Mouse (Mus musculus) lung, postnatal 10 days (tissue): ENCODE data around the gene Trpt1.
A peak's percentile ranks its signal among the peaks of the same experiment; 100 is the strongest.

Source experiments
- DNase-seq: peaks from one replicate; pipeline ENCODE4 v3.0.0; 2021

Trpt1 gene

GRCm38 (mm10) chr19:6994489-6994888 lies 1.4 kb upstream of the Trpt1 start:
- DNase-seq = no peak

- DNase-seq = no peak
Measured at GRCm38 (mm10) chr19:6995255-6995991, 508 bp upstream of the Trpt1 start.

GRCm38 (mm10) chr19:6997721-6998290 lies 1.9 kb downstream of the Trpt1 start:
- peak; percentile 1 for DNase-seq

- no peak for DNase-seq
Measured at GRCm38 (mm10) chr19:6999360-7000063, 3.6 kb downstream of the Trpt1 start.

- no peak for DNase-seq
Measured at GRCm38 (mm10) chr19:7006892-7007593, 11.1 kb downstream of the Trpt1 start.

- no peak for DNase-seq
Measured at GRCm38 (mm10) chr19:7012426-7012825, 16.5 kb downstream of the Trpt1 start.

GRCm38 (mm10) chr19:7013984-7014383 lies 18.1 kb downstream of the Trpt1 start:
- no peak for DNase-seq

- no peak for DNase-seq
Measured at GRCm38 (mm10) chr19:7014481-7015135, 18.7 kb downstream of the Trpt1 start.

- DNase-seq = no peak
Measured at GRCm38 (mm10) chr19:7017541-7018457, 21.9 kb downstream of the Trpt1 start.

- no peak for DNase-seq
Measured at GRCm38 (mm10) chr19:7018546-7018945, 22.6 kb downstream of the Trpt1 start.

GRCm38 (mm10) chr19:7019191-7019590 lies 23.3 kb downstream of the Trpt1 start, which contains the start of gene Fermt3:
Gene Fermt3 (minus strand): TSS chr19:7019469.
- peak; percentile 65 for DNase-seq

- DNase-seq = peak; percentile 70
Measured at GRCm38 (mm10) chr19:7020224-7020641, 24.3 kb downstream of the Trpt1 start.

GRCm38 (mm10) chr19:7029531-7029930 lies 33.6 kb downstream of the Trpt1 start:
- DNase-seq = no peak

GRCm38 (mm10) chr19:7034006-7034405 lies 38.1 kb downstream of the Trpt1 start:
- no peak for DNase-seq

- DNase-seq = peak; percentile 71
Measured at GRCm38 (mm10) chr19:7039088-7039720, 43.3 kb downstream of the Trpt1 start.

GRCm38 (mm10) chr19:7039841-7040636 lies 44.1 kb downstream of the Trpt1 start, which contains the start of gene Stip1:
Gene Stip1 (minus strand): TSS chr19:7039967.
- peak; percentile 100 for DNase-seq

GRCm38 (mm10) chr19:7040637-7041130 lies 44.8 kb downstream of the Trpt1 start:
- DNase-seq = no peak

- no peak for DNase-seq
Measured at GRCm38 (mm10) chr19:7041171-7041570, 45.2 kb downstream of the Trpt1 start.

- no peak for DNase-seq
Measured at GRCm38 (mm10) chr19:7044279-7044678, 48.3 kb downstream of the Trpt1 start.

- no peak for DNase-seq
Measured at GRCm38 (mm10) chr19:7044706-7045105, 48.8 kb downstream of the Trpt1 start.
